Mouse (Mus musculus) C2C12 (cell line): ENCODE measurements around the gene Olfr1219. TPM values are rescaled to one million over a fixed set of nuclear protein-coding genes. Genes with fewer than 3 reads are reported as not detected.

ENCODE experiments used
- H3K27me3 ChIP-seq: one replicate; pipeline ENCODE4 v1.6.1; 2011; ENCODE audit not compliant: control insufficient read depth, insufficient read depth, insufficient read length
- H3K36me3 ChIP-seq: one replicate; pipeline ENCODE4 v1.6.1; 2011; ENCODE audit not compliant: control insufficient read depth, insufficient read depth
- H3K4me3 ChIP-seq: one replicate; pipeline ENCODE4 v1.5.1; 2011; ENCODE audit warnings: mild to moderate bottlenecking, control low read depth; ENCODE audit not compliant: poor library complexity, insufficient read depth, severe bottlenecking
- H3K79me2 ChIP-seq: one replicate; pipeline ENCODE4 v1.6.1; 2011; ENCODE audit not compliant: control insufficient read depth, insufficient read depth
- H3K79me3 ChIP-seq: one replicate; pipeline ENCODE4 v1.6.1; 2011; ENCODE audit warnings: low read depth, control low read depth
- H3ac ChIP-seq: one replicate; pipeline ENCODE3; 2011; ENCODE audit warnings: low read depth; ENCODE audit not compliant: control insufficient read depth, insufficient read length
- CEBPB ChIP-seq: IDR thresholded peaks from one replicate; pipeline ENCODE4 v1.6.1; 2011; ENCODE audit warnings: low read depth, mild to moderate bottlenecking, control low read depth, moderate library complexity
- CTCF ChIP-seq: IDR thresholded peaks from one replicate; pipeline ENCODE4 v1.5.1; 2011; ENCODE audit not compliant: control insufficient read depth, insufficient read depth, insufficient read length
- FOSL1 ChIP-seq: IDR thresholded peaks from one replicate; pipeline ENCODE4 v1.8.0; 2011; ENCODE audit warnings: mild to moderate bottlenecking, low read length; ENCODE audit not compliant: poor library complexity, insufficient read depth, severe bottlenecking
- MAX ChIP-seq: IDR thresholded peaks from one replicate; pipeline ENCODE4 v1.6.1; 2011; ENCODE audit warnings: mild to moderate bottlenecking, control low read depth
- MYOD1 ChIP-seq: IDR thresholded peaks from one replicate; pipeline ENCODE4 v1.6.1; 2011; ENCODE audit warnings: low read depth; ENCODE audit not compliant: control insufficient read depth, insufficient read length
- MYOG ChIP-seq: IDR thresholded peaks from one replicate; pipeline ENCODE4 v1.6.1; 2011; ENCODE audit not compliant: control insufficient read depth, insufficient read length; ENCODE audit errors: extremely low read depth
- USF1 ChIP-seq: IDR thresholded peaks from one replicate; pipeline ENCODE4 v1.6.1; 2011; ENCODE audit warnings: low read depth, mild to moderate bottlenecking, control low read depth, moderate library complexity
- long read RNA-seq, 2 experiments: library from polyadenylated mRNA; unstranded; transcript quantifications; one replicate each; pipeline ENCODE4 v2.0.0; 2019 to 2020
- polyA plus RNA-seq: library from polyadenylated mRNA; unstranded; fragments of >200 nt; fragmentation: generic; extraction: Trizol; gene quantifications from one replicate; pipeline ENCODE4 v1.2.1, GENCODE M21; 2012; ENCODE audit warnings: missing spikeins

Olfr1219 gene
- not detected for polyA plus RNA-seq
- long read RNA-seq, experiment 1: 0 reads
- long read RNA-seq, experiment 2: 0 reads

GRCm38 (mm10) chr2:89083413-89083812 lies at the start of gene Olfr1219:
Gene Olfr1219 (minus strand): TSS chr2:89083513.
- no peak within 1 kb of the TSS for H3ac ChIP-seq
- H3K4me3 ChIP-seq: no peak within 1 kb of the TSS
- no peaks in the 10 kb centered on the region for H3K79me2 ChIP-seq
- no peaks in the 10 kb centered on the region for H3K79me3 ChIP-seq
- TF ChIP-seq MYOD1: no peak
- no peak for TF ChIP-seq USF1
- TF ChIP-seq MAX: no peak
- no peak for TF ChIP-seq CTCF
- no peak for TF ChIP-seq CEBPB
- no peak for TF ChIP-seq FOSL1
- no peak for TF ChIP-seq MYOG
- H3K27me3 ChIP-seq: no peaks in the 10 kb centered on the region
- no peaks in the 10 kb centered on the region for H3K36me3 ChIP-seq

GRCm38 (mm10) chr2:89132954-89133353 lies 49.6 kb upstream of the Olfr1219 start, which contains the start of gene Olfr1222:
Gene Olfr1222 (minus strand): TSS chr2:89133054.
- no peaks in the 10 kb centered on the region for H3K79me2 ChIP-seq
- H3ac ChIP-seq: no peak within 1 kb of the TSS
- H3K4me3 ChIP-seq: no peak within 1 kb of the TSS
- TF ChIP-seq USF1 (no peak), CEBPB (no peak), MYOG (no peak), MYOD1 (no peak), CTCF (no peak), FOSL1 (no peak), MAX (no peak)
- no peaks in the 10 kb centered on the region for H3K36me3 ChIP-seq
- no peaks in the 10 kb centered on the region for H3K79me3 ChIP-seq
- no peaks in the 10 kb centered on the region for H3K27me3 ChIP-seq

GRCm38 (mm10) chr2:89117183-89117582 lies 33.9 kb upstream of the Olfr1219 start, which contains the start of gene Olfr1221:
Gene Olfr1221 (minus strand): TSS chr2:89117283.
- no peak for TF ChIP-seq MAX
- TF ChIP-seq CTCF: no peak
- no peak for TF ChIP-seq FOSL1
- no peak for TF ChIP-seq USF1
- TF ChIP-seq MYOG: no peak
- TF ChIP-seq CEBPB: no peak
- TF ChIP-seq MYOD1: no peak
- Histone ChIP-seq H3K79me3 (no peaks in the 10 kb centered on the region), H3K4me3 (no peak within 1 kb of the TSS), H3K27me3 (no peaks in the 10 kb centered on the region), H3ac (no peak within 1 kb of the TSS), H3K79me2 (no peaks in the 10 kb centered on the region), H3K36me3 (no peaks in the 10 kb centered on the region)

- TF ChIP-seq MYOD1: no peak
- no peak for TF ChIP-seq FOSL1
- no peak for TF ChIP-seq MYOG
- TF ChIP-seq MAX: no peak
- no peak for TF ChIP-seq CEBPB
- TF ChIP-seq USF1: no peak
- TF ChIP-seq CTCF: no peak
- no peaks in the 10 kb centered on the region for H3K79me3 ChIP-seq
- H3K36me3 ChIP-seq: no peaks in the 10 kb centered on the region
- no peaks in the 10 kb centered on the region for H3K79me2 ChIP-seq
- H3K4me3 ChIP-seq: no peak within 1 kb of the TSS
- H3K27me3 ChIP-seq: no peaks in the 10 kb centered on the region
- no peak within 1 kb of the TSS for H3ac ChIP-seq
Observed at GRCm38 (mm10) chr2:89106735-89107134, 23.4 kb upstream of the Olfr1219 start, which contains the start of gene Olfr1220. Gene Olfr1220 (minus strand): TSS chr2:89106835.

GRCm38 (mm10) chr2:89105651-89106050 lies 22.3 kb upstream of the Olfr1219 start:
- no peak overlapping the region for H3K4me3 ChIP-seq
- H3K79me3 ChIP-seq: no peaks in the 10 kb centered on the region
- no peaks in the 10 kb centered on the region for H3K36me3 ChIP-seq
- no peaks in the 10 kb centered on the region for H3K27me3 ChIP-seq
- no peak for TF ChIP-seq FOSL1
- TF ChIP-seq MAX: no peak
- no peak for TF ChIP-seq CEBPB
- no peak for TF ChIP-seq MYOG
- TF ChIP-seq MYOD1: no peak
- TF ChIP-seq USF1: no peak
- TF ChIP-seq CTCF: no peak
- no peak overlapping the region for H3ac ChIP-seq
- H3K79me2 ChIP-seq: no peaks in the 10 kb centered on the region

GRCm38 (mm10) chr2:89093848-89094247 lies 10.5 kb upstream of the Olfr1219 start:
- Histone ChIP-seq H3K79me3 (no peaks in the 10 kb centered on the region), H3K36me3 (no peaks in the 10 kb centered on the region), H3K4me3 (no peak overlapping the region), H3ac (no peak overlapping the region), H3K27me3 (no peaks in the 10 kb centered on the region), H3K79me2 (no peaks in the 10 kb centered on the region)
- no peak for TF ChIP-seq CTCF
- no peak for TF ChIP-seq MAX
- TF ChIP-seq MYOD1: no peak
- TF ChIP-seq USF1: no peak
- no peak for TF ChIP-seq FOSL1
- no peak for TF ChIP-seq MYOG
- TF ChIP-seq CEBPB: no peak
